Mouse (Mus musculus) olfactory bulb, adult 2 months (tissue): ENCODE data around the gene Bace2. TPM values are rescaled to one million over a fixed set of nuclear protein-coding genes. Genes with fewer than 3 reads are reported as not detected.

Experiments used
- H3K27ac ChIP-seq: fragments of 200-500 bp; 2 replicates; pipeline ENCODE4 v1.5.1; 2012; ENCODE audit warnings: low read depth, low read length; ENCODE audit not compliant: insufficient read depth
- H3K4me1 ChIP-seq: fragments of 200-500 bp; 2 replicates; pipeline ENCODE4 v1.6.1; 2012; ENCODE audit warnings: low read length; ENCODE audit not compliant: control insufficient read depth, insufficient read depth
- H3K4me3 ChIP-seq: fragments of 200-500 bp; 2 replicates; pipeline ENCODE4 v1.5.1; 2012; ENCODE audit warnings: mild to moderate bottlenecking, low read depth, low read length, moderate library complexity; ENCODE audit not compliant: insufficient read depth
- CTCF ChIP-seq: fragments of 200-500 bp; IDR thresholded peaks from 2 replicates; pipeline ENCODE4 v1.5.1; 2012; ENCODE audit warnings: low read depth, mild to moderate bottlenecking, low read length, moderate library complexity; ENCODE audit not compliant: insufficient read depth
- POLR2A ChIP-seq: fragments of 200-500 bp; IDR thresholded peaks from 2 replicates; pipeline ENCODE4 v1.6.1; 2012; ENCODE audit warnings: mild to moderate bottlenecking, low read depth, low read length, moderate library complexity; ENCODE audit not compliant: insufficient read depth
- WGBS: fragments of 180-500 bp; shearing (Covaris S2); methylation state at CpG from one replicate; pipeline ENCODE4 v1.1.7; 2018; 5-methylcytosine and 5-hydroxymethylcytosine counted together
- polyA plus RNA-seq: library from polyadenylated mRNA; stranded (reverse); fragments of >200 nt; gene quantifications from 2 replicates; pipeline ENCODE4 v1.2.4, GENCODE M21; 2012; ENCODE audit warnings: low replicate concordance; ENCODE audit not compliant: missing spikeins, insufficient read depth, insufficient read length

The Bace2 gene
- polyA plus RNA-seq, 1 experiment, result not detected

GRCm38 (mm10) chr16:97475581-97475980 lies 119.0 kb downstream of the Bace2 start:
- Histone ChIP-seq H3K4me1 (no peaks in the 10 kb centered on the region), H3K4me3 (no peak overlapping the region), H3K27ac (no peak overlapping the region)
- WGBS, result 78% methylated on average over 3 of the region's 3 CpGs
- TF ChIP-seq CTCF, result no peak
- no peak for TF ChIP-seq POLR2A

- WGBS, result 95% methylated on average over 1 of the region's 1 CpGs
- TF ChIP-seq POLR2A, result no peak
- no peak for TF ChIP-seq CTCF
- Histone ChIP-seq H3K4me1 (no peaks in the 10 kb centered on the region), H3K4me3 (no peak overlapping the region), H3K27ac (no peak overlapping the region)
These were observed 120.0 kb downstream of the Bace2 start for GRCm38 (mm10) chr16:97476524-97476923.

DNA sequence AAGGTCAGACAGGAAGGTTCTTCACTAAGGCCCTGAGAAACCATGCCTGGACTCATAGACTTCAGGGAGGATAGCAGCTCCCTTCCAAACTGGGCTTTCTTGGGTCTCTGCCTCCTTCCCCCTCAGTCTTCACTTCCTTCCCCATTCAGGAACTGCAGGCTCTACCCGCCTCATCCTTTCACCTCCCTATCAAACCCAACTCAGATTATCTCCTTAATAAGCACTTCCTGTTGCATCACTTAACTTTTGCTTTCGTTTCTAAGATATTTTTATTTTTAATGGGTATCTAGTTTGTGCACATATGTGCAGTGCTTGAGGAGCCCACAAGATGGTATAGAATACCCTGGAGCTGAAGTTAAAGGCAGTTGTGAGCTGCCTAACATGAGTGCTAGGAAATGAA lies 122.1 kb downstream of the Bace2 start:
- no peak overlapping the region for H3K27ac ChIP-seq
- 67% methylated on average over 2 of the region's 2 CpGs for WGBS
- H3K4me1 ChIP-seq, result no peaks in the 10 kb centered on the region
- H3K4me3 ChIP-seq, result no peak overlapping the region
- TF ChIP-seq POLR2A (no peak), CTCF (no peak)

- TF ChIP-seq POLR2A (no peak), CTCF (no peak)
- WGBS, result 84% methylated on average over 1 of the region's 1 CpGs
- 0 out of 2 replicates have a peak, but pooled peaks cover 2% of the 10 kb centered on the region for H3K4me1 ChIP-seq
These were observed 135.8 kb downstream of the Bace2 start for GRCm38 (mm10) chr16:97492369-97492768.

More at GRCm38 (mm10) chr16:97492369-97492768, 135.8 kb downstream of the Bace2 start:
- H3K27ac ChIP-seq, result no peak overlapping the region
- H3K4me3 ChIP-seq, result no peak overlapping the region

Other genes starting within 250 kb of the Bace2 start
- 97.5 TPM in 1 of 2 replicates, not detected in the other for gene Dscam, start 186.0 kb upstream of the Bace2 start, polyA plus RNA-seq
- gene Mx1, start 106.2 kb downstream of the Bace2 start, polyA plus RNA-seq, result not detected in 2 replicates
- gene Fam3b, start 158.1 kb downstream of the Bace2 start, polyA plus RNA-seq, result not detected in 2 replicates